Mouse (Mus musculus) mouse trophoblast stem cell (cell line): ENCODE measurements around the gene Oprd1.

Experiments used
- in situ Hi-C, 2 experiments: fragments of 300-500 bp; cut with MseI, MboI; formaldehyde crosslinking; loops; 2 replicates in 1 of 2; 3 replicates in 1 of 2; pipeline ENCODE4 v1.15.1; 2025

The Oprd1 gene

DNA sequence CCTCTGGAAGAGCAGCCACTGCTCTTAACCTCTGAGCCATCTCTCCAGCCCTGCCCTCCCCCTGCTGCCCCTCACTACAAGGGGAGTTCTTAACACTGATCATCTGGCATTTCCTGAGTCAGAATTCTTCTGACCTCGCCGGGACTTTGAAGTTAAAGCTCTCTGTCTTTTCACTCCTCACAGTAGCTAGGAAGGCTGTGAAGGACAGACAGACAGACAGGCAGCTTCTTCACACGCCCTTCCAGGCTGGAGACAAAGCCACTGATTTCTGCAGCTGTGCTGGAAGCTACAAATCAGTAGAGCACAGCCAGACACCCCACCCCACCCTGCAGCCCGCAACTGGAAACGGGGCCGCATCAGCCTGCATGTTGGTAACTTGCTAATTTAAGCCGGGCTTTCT lies 7.3 kb downstream of the Oprd1 start:
- in situ Hi-C loops, result no loop called here

DNA sequence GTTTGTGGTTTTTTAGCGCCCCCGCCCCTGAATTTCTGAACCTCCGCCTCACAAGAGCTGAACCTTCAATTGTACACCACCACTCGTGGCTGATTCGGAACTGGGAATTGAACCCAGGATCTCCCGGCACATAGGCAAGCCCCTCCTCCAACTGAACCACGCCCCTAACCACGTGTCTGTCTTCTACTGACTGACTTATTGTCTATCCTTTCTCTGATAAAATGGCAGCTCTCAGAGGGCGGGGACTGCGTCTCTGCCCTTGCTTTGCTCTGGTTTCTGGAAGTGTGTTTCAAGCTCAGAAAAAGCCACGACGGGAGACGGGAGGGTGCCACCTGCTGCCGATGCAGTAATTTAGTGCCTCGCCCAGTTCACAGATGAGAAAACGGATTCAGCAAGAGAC lies 10.4 kb downstream of the Oprd1 start:
- in situ Hi-C loops, result no loop called here

DNA sequence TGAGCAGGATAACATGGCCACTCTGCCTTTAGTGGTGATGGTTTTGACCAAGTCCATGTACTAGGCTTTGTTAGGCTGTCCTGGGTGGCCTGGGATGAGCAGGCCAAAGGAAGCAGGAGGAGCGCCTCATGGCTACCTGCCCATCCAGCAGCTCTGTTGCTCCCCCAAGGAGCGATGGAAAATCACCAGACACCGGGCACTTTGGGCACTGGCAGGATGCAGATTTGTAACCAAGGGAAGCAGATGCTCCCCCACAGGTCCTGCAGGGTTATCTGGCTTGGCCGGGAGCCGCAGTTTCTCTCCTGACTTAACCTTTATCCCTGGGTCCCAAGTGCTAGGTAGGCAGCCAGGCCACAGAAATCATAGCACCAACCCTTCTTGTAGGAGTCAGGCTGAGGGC lies 10.9 kb downstream of the Oprd1 start:
- in situ Hi-C loops, result no loop called here

DNA sequence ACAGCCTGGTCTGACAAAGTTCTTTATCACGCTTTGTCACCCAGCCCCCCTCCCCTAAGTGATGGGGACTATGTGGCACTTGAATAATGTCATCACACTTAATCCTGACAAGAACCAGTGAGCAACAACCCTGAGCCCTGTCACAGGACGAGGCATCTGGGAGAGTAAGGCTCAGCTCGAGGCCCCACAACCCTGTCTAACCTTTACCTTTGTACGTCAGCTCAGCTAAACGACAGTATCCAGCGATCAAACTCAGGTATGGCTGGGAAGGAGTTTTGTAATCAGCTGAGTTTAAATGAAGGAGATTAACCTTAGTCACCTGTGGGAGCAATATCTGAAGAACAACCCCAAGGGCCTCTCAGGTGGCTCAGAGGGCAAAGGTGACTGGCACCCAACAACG lies 12.0 kb downstream of the Oprd1 start:
- in situ Hi-C loops, result no loop called here

DNA sequence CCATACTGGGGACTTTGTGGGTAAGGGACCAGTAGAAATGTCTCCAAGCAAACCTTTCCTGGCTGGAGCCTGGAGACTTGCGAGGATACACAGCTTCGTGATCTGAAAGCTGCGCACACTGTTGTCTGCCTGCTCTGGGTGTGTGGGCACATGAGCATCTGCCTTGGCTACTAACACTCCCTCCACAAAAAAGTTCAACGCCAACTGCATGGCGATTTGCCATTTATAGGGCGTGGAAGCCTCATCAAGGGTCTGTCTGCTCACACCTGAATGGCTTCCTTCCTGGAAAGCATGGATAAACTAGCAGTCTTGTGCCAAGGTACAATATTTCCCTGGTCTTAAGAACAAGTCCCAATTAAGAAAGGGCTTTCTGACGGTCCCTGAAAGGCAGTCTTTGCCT lies 12.5 kb downstream of the Oprd1 start:
- in situ Hi-C loops, result no loop called here

DNA sequence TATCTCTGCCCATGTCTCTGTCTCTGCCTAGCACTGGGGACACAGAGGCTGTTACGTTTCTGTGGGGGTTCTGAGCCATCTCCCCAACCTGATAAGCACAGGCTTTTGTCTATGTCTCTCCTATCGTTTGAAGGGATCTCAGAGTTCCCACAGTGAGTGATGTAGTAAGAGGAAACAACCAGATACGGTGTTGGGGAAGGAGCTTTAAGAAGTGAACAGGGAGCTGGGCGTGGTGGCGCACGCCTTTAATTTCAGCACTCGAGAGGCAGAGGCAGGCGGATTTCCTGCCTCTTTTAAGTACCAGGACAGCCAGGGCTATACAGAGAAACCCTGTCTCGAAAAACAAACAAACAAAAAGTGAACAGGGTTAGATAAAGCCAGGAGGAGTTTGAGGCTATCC lies 13.2 kb downstream of the Oprd1 start:
- in situ Hi-C loops, result no loop called here

DNA sequence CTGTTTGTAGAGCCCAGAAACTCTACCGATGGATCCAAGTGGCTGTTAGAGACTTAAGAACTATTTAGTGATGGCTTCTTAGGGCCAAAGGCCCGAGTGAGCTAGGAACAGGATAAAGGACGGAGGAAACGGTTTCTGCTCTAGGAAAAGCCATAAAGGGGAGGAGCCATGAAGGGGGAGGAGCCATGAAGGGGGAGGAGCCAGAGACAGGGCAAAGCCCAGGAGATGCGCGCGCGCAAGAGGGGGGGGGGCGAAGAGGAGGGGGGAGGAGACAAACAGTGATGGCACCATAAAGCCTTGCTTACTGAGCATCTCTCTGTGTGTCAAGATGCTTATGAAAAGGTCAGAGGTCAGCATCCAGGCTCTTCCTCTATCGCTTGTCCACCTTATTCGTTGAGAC lies 13.6 kb downstream of the Oprd1 start:
- in situ Hi-C loops, result no loop called here

DNA sequence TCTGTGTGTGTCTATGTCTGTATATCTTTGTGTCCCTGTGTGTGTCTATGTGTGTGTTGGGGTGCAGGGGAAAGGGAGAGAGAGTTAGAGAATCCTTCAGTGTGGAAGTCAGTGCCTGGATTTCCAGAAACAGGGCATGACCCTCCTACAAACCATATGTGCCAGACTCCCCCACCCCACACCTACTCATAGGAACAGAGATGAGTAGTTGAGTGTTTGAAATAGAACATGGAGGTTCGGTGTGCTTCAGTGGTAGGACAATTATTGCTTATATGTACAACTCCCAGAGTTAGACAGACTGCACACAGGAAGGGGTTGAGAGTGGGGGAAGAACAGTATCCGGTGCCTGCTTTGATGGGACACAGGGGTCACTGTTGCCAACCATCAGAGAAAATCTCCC lies 14.2 kb downstream of the Oprd1 start:
- in situ Hi-C loops, result no loop called here

DNA sequence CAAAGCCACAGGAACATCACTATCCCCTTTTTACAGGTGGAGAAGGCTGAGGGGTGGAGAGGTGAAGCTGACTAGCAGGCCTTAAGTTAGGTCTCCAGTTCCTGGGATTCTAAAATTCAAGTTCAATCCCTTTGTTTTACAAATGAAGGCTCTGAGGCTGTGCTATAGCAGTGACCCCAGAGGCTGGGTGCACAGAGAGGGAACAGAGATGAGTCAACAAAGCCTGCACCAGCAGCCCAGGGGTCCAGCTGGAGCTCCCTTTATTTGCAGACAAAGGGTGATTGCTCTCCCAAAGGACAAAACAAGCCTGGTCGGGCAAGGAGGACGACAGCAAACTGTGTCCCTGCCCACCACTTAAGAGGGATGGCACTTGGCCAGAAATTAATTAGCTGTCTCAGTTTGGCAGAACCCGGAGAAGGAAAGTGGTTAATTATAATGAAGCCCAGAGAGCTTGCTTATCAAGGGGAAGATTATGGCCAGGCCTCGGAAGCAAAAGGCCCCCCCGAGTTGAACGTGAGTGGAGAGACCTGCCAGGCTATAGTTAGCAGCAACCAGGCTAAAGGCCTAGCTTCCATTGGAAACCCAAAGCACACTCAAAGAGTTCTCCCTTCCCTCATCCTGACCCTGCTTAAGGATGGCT lies 15.2 kb downstream of the Oprd1 start:
- in situ Hi-C loops, result no loop called here

DNA sequence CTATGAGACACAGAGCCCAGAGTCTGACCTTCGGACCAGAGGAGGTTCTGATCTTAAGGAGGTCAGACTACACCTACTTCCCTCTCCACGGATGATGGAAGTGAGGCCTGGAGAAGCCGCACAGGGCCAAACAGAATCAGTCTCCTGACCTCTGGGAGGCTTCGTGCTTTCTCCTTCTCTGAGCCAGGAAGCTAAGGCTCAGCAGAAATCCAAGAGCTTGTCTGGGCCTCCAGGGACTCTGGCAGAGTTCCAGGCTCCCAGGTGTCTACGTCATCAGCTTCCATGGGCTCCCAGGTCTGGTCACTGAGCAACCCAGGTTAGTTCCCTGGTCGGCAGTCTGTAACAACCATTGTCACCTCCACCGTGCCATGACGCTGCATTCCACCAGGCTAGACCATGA lies 17.2 kb downstream of the Oprd1 start:
- in situ Hi-C loops, result no loop called here

DNA sequence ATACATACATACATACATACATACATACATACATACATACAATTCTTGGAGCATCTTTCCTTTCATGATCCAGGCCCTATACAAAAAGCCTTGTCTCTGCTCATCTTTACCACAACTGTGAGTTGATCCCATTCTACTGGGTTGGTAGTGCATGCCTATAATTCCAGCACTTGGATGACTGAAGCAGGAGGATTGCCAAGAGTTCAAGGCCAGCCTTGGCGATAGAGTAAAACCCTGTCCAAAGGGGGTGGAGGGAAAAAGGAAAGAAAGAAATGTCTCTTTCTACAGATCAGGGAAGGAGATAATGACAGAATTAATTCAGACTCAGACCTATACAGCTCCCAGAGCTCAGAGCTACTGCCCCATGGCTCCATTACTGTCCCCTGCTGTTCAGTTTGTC lies 21.1 kb downstream of the Oprd1 start:
- in situ Hi-C loops, result no loop called here

DNA sequence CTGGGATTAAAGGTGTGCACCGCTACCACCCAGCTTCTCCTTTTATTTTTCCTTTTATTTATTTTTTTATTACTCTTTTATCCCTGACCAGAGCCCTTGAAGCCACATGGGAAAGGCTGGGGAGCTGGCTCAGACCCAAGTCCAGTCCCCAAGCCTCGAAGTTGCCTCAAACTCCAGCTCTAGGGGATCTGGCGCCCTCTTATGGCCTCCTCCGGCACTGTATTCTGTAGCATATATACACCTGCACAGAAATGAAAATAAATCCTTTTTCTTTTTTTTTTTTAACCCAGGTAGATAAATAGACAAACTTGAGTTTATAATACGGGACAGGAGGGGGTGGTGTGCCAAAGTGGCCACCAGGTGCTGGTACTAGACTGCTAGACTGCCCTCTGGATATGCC lies 22.6 kb downstream of the Oprd1 start:
- in situ Hi-C loops, result no loop called here

DNA sequence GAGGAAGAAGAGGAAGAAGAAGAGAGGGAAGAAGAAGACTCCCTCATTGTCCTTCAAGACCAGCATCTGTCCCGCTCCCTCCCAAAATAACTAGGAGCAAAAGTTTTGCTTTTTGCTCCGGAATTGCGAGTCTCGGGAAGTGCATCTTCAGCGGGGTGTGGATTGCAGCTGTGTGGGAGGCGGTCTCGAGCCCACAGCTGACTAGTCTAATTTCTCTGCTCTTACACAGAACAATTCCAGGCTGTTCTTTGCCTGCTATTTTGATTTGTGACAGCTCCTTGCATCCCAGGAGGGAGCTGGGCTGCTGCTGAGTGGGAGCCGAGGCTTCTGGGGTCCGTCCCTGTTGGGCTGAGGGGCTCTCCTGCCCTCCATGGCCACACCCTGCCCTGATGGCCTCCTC lies 24.7 kb downstream of the Oprd1 start:
- in situ Hi-C loops, result no loop called here

DNA sequence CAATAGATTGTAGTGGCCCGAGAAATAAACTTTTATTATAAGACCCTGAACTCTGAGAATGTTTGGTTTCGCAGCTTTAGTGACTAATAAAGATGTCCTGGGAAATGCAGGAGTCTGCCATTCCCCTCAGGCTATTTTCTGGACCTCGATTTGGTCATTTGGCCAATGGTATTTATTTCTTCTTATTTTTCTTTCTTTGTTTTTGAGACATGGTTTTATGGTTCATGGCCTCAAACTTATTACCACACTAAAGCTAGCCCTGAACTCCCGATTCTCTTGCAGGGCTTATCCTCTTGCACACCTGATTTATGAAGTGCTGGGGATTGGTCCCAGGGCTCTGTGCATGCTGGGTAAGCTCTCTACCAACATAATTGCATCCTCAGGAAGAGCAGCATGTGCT lies 28.0 kb downstream of the Oprd1 start:
- in situ Hi-C loops, result no loop called here

DNA sequence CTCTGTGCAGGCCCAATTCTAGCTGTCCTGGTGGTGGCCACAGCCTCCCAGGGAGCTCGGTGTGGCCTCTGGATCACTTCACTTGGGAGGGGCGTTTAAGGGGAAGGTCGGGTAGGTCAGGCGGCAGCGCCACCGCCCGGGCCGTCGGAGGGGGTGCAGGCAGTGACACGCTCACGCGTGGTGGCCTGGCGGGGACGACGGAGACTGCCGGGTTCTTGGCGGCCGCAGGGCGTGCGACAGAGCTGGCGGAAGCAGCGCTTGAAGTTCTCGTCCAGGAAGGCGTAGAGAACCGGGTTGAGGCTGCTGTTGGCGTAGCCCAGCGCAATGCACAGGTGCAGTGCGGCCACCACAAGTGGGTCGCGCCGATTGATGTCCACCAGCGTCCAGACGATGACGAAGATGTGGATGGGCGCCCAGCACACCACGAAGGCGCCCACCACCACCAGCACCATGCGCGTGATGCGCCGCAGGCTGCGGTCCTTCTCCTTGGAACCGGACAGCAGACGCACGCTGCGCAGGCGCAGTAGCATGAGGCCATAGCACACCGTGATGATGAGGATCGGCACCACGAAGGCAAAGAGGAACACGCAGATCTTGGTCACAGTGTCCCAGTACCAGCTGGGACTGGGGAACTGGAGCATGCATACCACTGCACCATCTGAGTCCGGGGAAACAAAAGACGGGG lies 30.7 kb downstream of the Oprd1 start:
- in situ Hi-C loops, result no loop called here

DNA sequence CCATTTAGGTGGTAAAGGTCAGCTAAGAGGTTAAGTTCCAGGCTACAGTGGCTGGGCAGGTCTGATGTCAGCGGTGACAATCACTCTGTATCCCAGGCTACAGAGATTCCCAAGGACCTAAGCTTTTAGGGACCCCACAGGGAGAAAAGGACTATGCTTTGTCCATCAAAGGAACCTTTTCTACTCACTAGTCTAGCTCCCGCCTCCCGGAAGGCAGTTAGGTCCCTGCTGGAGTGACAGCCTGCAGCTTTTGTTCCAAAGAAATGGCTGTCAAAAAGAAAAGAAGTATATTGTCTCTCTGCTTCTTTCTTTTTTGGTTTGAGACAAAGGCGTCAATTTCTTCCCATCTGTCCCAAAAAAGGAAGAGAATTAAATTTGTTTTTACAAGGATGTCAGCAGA lies 33.1 kb downstream of the Oprd1 start:
- in situ Hi-C loops, result no loop called here

DNA sequence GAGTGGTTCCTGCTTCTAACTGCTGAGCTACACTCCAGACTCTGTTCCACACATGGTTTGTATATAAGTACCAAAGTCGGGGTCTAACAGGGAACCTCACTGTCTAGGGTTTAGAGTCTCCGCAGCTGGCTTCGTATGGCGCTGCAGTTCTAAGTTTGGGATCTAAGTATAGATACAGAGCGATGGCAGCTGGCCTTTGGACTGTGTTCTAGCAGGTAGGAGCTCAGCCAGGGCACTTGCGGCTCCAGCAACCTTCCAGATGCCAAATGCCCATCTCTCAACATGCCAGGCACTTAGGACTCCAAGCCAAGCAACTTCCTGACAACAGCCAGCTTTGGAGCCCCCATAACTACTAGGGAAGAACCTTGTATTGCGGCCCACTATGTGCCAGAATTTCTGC lies 36.1 kb downstream of the Oprd1 start:
- in situ Hi-C loops, result no loop called here

DNA sequence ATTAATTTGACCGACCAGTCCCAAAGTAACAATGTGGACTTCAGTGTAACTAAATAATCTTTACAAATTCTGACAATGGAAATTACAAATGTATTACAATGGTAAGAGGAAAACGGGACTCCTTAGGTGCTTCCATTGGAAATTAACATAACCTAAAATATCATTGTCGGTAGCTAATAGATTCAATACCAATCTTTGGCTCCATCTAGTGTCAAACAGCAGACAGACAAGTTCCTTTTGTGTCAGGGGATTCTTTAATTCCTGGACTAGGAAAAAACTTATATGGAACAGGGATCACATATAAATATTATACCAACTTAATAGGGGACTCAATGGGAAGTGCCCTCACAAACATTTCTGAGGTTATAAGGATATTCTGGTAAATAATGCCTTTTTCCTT lies 43.1 kb downstream of the Oprd1 start:
- in situ Hi-C loops, result loop anchor here in 1 of 2 experiments (5.0 kb wide), 1 partner anchor 76 kb away; no protein-coding TSS in a partner anchor

DNA sequence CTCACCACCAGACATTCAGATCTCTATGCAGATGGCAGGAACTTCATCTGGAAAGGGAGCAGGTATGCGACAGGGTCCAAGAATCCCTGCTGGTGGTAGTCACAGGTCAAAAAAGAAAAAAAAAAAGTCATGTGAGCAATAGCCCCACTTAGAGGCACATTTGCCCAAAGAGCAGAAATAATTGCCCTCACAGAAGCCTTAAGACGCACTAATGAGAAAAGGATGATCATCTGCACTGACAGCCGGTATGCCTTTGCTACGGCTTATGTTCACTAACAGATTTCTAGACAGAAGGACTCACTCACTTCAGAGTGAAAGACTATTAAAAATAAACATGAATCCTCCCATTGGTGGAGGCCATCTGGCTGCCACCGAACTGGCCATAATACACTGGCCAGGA lies 44.7 kb downstream of the Oprd1 start:
- in situ Hi-C loops, result no loop called here

DNA sequence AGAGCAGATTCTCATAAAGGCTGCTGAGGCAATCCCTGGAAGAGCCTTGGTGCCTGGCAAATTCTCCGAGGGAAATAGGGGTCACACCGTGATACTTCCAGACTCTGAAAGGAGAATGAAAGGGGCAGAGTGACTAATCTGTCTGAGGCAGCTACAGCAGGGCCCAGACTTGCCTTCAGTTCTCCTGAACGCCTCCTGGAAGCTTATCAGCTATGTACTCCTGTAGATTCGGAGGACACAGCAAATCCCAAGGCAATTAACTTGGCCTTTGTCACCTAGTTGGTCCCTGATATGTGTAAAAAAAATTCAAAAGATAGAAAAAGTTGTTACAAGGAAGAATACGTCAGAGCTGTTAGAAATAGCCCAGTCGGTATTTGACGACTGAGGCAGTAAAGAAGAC lies 49.2 kb downstream of the Oprd1 start:
- in situ Hi-C loops, result no loop called here

DNA sequence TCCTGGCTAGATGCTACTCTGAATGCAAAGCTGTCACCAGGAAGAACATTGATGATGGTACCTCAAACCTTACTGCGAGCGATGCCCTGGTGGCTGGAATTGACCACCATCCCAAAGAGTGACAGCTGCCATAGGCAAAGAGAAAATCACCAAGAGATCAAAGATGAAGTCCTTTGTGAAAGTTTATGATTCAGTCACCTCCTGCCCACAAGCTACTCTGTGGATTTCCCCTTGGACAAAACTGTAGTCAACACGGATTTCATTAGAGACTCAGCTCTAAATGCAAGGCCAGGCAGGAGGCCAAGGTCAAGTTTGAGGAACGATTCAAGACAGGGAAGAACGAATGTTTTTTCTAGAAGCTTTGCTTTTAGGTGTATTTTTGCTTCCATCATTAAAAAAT lies 50.4 kb downstream of the Oprd1 start:
- in situ Hi-C loops, result no loop called here

DNA sequence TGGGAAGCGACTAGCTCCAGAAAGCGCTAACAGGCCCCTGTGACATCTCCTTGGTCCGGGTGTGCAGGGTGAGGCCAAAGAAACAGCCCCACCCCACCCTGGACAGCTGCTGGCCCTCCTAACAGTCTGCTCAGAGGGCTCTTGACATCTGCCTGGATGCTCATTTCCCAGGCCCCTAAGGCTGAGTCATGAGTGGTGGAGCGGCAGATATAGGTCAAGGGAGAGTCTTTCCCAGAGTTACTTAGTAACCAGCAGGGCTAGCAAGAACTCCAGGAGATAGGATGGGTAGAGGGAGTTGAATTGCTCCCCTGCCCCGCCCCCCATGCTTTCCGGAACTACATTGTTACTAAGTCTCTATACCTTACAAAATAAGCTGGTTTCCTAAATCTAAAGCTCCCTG lies 51.1 kb downstream of the Oprd1 start:
- in situ Hi-C loops, result no loop called here

DNA sequence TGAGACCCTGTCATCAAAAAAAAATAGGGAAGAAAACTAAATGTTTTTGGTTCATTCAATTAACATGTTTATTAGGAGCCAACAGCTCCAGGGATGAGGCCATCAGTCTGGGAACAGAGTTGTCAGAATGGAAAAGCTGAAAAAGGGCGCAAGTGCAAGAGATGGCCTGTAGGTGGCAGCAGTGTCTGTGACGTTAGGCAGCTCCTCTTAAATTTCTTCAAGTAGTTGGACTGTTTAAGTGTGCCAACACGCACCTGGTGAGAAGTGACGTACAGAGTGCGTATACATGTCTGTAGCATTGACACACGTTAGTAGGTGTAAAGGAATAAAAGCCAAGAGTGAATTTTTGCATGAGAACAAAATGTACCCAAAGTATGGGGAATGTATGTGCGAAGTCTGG lies 55.4 kb downstream of the Oprd1 start:
- in situ Hi-C loops, result loop anchor here in 1 of 2 experiments (10.0 kb wide), 2 partner anchors 86 to 114 kb away; no protein-coding TSS in a partner anchor

DNA sequence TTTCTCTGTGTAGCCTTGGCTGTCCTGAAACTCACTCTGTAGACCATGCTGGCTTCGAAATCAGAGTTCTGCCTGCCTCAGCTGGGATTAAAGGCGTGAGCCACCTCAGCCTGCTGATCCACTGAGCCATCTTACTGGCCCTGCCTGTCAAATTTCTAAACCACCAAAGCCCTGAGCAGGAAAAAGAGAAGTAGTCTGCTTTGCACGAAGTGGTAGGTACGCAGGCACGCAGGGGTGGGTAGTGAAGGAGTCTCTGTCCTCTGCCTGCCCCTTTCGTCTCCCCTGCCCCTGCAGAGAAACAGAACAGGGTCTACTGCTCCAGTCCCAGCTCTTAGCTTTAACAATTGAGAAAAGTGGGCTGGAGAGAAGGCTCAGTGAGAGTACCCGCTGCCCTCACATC lies 59.2 kb downstream of the Oprd1 start:
- in situ Hi-C loops, result loop anchor here in 1 of 2 experiments (10.0 kb wide), 2 partner anchors 90 to 110 kb away; no protein-coding TSS in a partner anchor
